Mouse (Mus musculus) heart, adult 2 months (tissue): ENCODE measurements at regions not wholly inside any gene's neighbourhood (a gene's known extent, or its start where the extent isn't known, plus 50 kb on each side); places are given as distances from the start of the nearest gene placed in this dataset.

Experiments
- DNase-seq, 2 experiments: peaks; one replicate each; pipeline ENCODE4 v3.0.0; 2021
- H3K27ac ChIP-seq: fragments of 200-600 bp; 2 replicates; pipeline ENCODE4 v1.8.1; 2022
- H3K27me3 ChIP-seq: fragments of 200-500 bp; 2 replicates; pipeline ENCODE4 v1.6.1; 2012; ENCODE audit warnings: mild to moderate bottlenecking, low read length, inconsistent platforms, mixed read lengths; ENCODE audit not compliant: control insufficient read depth, insufficient read depth
- H3K36me3 ChIP-seq: fragments of 200-500 bp; 2 replicates; pipeline ENCODE4 v1.6.1; 2012; ENCODE audit warnings: low read length, inconsistent platforms; ENCODE audit not compliant: control insufficient read depth, insufficient read depth
- H3K4me1 ChIP-seq: fragments of 200-500 bp; 2 replicates; pipeline ENCODE4 v1.6.1; 2011; ENCODE audit warnings: low read length; ENCODE audit not compliant: control insufficient read depth, insufficient read depth
- H3K4me3 ChIP-seq: fragments of 200-600 bp; 2 replicates; pipeline ENCODE4 v1.8.1; 2022
- H3K79me2 ChIP-seq: fragments of 200-500 bp; replicated peaks from 2 replicates; pipeline ENCODE4 v1.6.1; 2012; ENCODE audit warnings: mild to moderate bottlenecking, inconsistent platforms, low read length, moderate library complexity, mixed read lengths; ENCODE audit not compliant: control insufficient read depth, insufficient read depth
- H3K9ac ChIP-seq: fragments of 200-500 bp; 2 replicates; pipeline ENCODE4 v1.6.1; 2012; ENCODE audit warnings: low read depth, mild to moderate bottlenecking, control low read depth, inconsistent platforms, low read length, mixed read lengths
- CTCF ChIP-seq: fragments of 200-600 bp; IDR thresholded peaks from 2 replicates; pipeline ENCODE4 v1.8.1; 2022; ENCODE audit warnings: antibody characterized with exemption, mild to moderate bottlenecking, moderate library complexity
- EP300 ChIP-seq: fragments of 200-500 bp; IDR thresholded peaks from 2 replicates; pipeline ENCODE4 v1.6.1; 2011; ENCODE audit warnings: low read depth, low read length, control low read depth; ENCODE audit not compliant: insufficient read depth
- POLR2A ChIP-seq: fragments of 200-500 bp; IDR thresholded peaks from 2 replicates; pipeline ENCODE4 v1.6.1; 2011; ENCODE audit warnings: mild to moderate bottlenecking, low read depth, low read length, control low read depth; ENCODE audit not compliant: insufficient read depth
- WGBS: fragments of 180-500 bp; shearing (Covaris S2); methylation state at CpG from one replicate; pipeline ENCODE4 v1.1.7; 2018; 5-methylcytosine and 5-hydroxymethylcytosine counted together
- intact Hi-C: fragments of 180-260 bp; cut with DNase I; formaldehyde crosslinking; loops from one replicate; pipeline ENCODE4 v1.15.1; 2025

DNA sequence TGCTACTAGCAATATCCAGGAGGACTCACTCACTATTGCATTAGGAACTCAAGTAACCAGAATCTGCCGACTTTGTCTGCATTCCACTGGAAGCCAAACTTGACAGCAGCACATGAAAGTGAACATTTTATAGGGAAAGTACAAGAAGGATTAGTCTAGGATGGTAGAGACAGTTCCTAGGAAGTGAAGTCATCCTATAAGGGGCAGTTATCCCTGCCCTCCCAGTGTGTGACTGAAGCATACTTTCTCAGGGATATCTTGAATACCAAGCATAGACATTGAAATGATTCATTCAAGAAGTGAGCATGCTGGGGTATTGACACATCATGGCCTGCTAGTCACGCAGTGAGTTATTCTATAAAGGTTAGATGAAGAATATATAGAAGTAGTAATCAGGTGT, 632.2 kb upstream of the Zeb2 start:
- DNase-seq, result no peak
- H3K4me3 ChIP-seq, result no peak overlapping the region
- intact Hi-C loops, result no loop called here
- H3K27ac ChIP-seq, result no peak overlapping the region
- no peaks in the 10 kb centered on the region for H3K79me2 ChIP-seq
- no peak overlapping the region for H3K9ac ChIP-seq
- peaks cover 2% of the 10 kb centered on the region for H3K4me1 ChIP-seq
- no peak for TF ChIP-seq EP300
- no peak for TF ChIP-seq POLR2A
- no peak for TF ChIP-seq CTCF
- 82% methylated on average over 2 of the region's 2 CpGs for WGBS
- H3K36me3 ChIP-seq, result no peaks in the 10 kb centered on the region
- H3K27me3 ChIP-seq, result no peaks in the 10 kb centered on the region

DNA sequence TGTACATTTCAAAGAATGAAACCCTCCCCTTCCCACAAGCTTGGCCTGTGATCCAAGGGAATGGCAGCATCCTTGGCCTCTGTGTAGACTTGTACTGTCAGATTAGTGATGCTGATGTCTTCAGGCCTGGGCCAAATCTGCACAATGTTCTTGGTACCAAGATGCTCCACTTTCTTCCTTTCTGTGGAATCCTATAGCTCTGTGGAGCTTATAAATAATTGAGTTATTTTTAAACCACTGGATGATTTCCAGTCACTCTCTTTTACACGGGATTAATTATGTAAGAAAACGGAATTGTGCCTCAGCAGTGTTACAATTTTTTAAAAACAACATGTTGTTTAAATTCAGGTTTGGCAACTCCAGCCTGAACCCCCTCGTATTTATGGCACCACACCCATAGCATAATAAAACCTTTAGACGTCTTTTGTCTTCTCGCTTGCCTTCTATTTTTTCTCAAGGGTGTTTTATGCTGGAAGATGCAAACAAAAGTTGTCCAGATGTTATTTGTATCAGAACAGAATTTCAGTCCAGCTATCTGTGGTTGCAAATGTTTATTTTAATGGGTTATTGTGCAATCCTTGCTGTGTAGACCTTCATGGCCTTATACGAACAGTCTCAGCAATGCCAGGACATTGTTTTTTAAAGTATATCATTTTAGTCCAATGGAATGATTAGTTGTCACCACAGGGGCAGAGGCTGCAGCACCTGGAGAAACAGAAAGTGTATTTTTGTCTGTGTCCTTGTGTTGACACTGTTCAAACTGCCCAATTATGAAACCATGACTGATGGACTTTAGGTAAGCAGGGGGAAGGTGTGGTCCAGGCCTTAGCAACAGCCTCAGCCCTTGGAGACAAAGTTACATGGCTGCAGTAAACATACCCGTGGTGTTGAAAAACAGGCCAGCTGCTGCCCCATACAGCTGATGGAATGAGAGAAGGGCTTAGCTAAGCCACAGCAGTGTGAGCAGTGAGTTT, 630.4 kb upstream of the Zeb2 start:
- Histone ChIP-seq H3K4me3 (no peak overlapping the region), H3K27me3 (no peaks in the 10 kb centered on the region), H3K27ac (peak overlapping the region; percentile 47), H3K79me2 (no peaks in the 10 kb centered on the region), H3K4me1 (peaks cover 2% of the 10 kb centered on the region), H3K36me3 (no peaks in the 10 kb centered on the region), H3K9ac (no peak overlapping the region)
- intact Hi-C loops, result no loop called here
- DNase-seq, result peak; percentile 31 to 38
- WGBS, result 63% methylated on average over 7 of the region's 7 CpGs
- TF ChIP-seq POLR2A (no peak), EP300 (no peak), CTCF (no peak)

DNA sequence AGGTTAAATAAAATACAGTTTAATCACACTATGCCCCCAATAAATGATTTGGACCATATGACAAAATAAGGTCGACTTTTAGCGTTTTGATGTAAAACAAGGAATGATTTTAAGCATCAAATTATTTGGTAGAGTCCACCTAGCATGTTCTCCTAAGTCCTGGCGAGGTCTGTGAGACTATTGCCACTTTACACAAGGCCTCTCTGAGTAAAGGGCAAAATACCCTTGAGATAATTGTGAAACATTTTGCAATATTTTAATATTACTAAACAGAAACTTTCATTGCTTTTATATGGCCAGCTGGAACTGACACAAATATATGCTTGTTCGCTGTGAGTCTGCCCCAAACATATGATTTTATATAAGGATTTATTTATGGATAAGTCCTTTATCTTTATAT, 629.4 kb upstream of the Zeb2 start:
- H3K4me3 ChIP-seq, result no peak overlapping the region
- no peaks in the 10 kb centered on the region for H3K36me3 ChIP-seq
- H3K27ac ChIP-seq, result no peak overlapping the region
- WGBS, result 83% methylated on average over 4 of the region's 4 CpGs
- DNase-seq, result no peak
- no peak overlapping the region for H3K9ac ChIP-seq
- no peaks in the 10 kb centered on the region for H3K27me3 ChIP-seq
- no peaks in the 10 kb centered on the region for H3K79me2 ChIP-seq
- intact Hi-C loops, result no loop called here
- no peak for TF ChIP-seq EP300
- TF ChIP-seq POLR2A, result no peak
- TF ChIP-seq CTCF, result no peak
- H3K4me1 ChIP-seq, result peaks cover 2% of the 10 kb centered on the region

DNA sequence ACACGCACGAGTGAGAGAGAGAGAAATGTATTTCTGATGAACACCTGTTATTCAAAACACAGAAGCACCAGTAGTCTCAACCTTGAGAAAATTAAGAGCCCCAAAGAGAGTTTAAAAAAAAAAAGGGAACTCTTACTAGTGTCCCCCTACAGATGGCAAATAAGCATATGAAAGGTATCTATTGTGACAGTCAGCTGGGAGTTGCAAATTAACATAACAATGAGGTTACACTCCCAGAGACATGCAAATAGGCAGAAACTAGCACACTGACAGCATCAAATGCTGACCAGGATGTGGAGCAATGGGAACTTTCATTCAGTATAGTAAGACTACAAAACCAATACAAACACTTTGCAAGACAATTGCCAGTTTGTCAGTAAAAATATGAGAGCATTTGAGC, 619.1 kb upstream of the Zeb2 start:
- no peak overlapping the region for H3K9ac ChIP-seq
- intact Hi-C loops, result no loop called here
- H3K4me3 ChIP-seq, result no peak overlapping the region
- no peak for DNase-seq
- H3K27ac ChIP-seq, result no peak overlapping the region
- H3K36me3 ChIP-seq, result no peaks in the 10 kb centered on the region
- H3K79me2 ChIP-seq, result no peaks in the 10 kb centered on the region
- no peaks in the 10 kb centered on the region for H3K4me1 ChIP-seq
- no peak for TF ChIP-seq CTCF
- no peak for TF ChIP-seq EP300
- no peak for TF ChIP-seq POLR2A
- WGBS, result 85% methylated on average over 2 of the region's 2 CpGs
- H3K27me3 ChIP-seq, result no peaks in the 10 kb centered on the region

DNA sequence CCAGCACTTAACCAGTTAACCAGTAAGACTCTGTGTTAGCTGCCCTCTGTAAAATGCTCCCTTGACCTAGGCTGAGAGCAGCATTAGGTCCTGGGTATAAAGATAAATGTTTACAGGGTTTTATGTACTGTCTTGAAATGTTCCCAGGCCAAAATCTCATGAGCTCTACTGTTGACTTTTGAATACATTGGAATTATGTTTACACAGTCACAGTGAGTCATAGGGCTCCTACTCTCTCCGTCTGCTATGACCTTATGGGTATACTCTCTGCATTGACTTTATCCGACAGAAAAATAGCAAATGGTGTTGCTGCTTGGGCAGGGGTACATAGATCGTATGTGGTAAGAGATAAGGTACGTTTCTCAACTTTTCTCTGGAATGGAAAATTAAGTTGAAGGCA, 596.8 kb upstream of the Zeb2 start:
- intact Hi-C loops, result no loop called here
- Histone ChIP-seq H3K79me2 (no peaks in the 10 kb centered on the region), H3K27me3 (no peaks in the 10 kb centered on the region), H3K36me3 (no peaks in the 10 kb centered on the region), H3K4me3 (no peak overlapping the region), H3K4me1 (no peaks in the 10 kb centered on the region), H3K27ac (no peak overlapping the region), H3K9ac (no peak overlapping the region)
- TF ChIP-seq POLR2A, result no peak
- TF ChIP-seq CTCF, result no peak
- no peak for TF ChIP-seq EP300
- WGBS, result 72% methylated on average over 4 of the region's 4 CpGs
- no peak for DNase-seq

DNA sequence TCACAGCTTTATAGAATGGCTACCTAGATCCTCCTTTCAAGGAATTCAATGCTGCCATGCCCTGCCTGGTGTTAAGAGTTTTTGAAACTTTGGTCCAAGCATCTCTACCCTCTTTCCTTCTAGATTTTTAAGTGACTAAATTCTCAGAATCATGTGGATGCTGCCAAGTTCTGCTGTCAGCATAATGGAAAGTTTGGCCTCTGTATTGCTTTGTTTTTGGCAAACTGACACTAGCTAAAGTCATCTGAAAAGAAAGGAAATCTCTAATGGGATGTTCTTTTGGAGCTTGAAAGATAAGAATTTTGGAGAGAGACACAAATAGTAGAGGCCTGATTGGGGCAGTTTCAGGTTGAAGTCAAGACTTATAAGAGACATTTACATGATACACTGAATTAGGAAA, 589.8 kb upstream of the Zeb2 start:
- peaks cover 2% of the 10 kb centered on the region for H3K4me1 ChIP-seq
- intact Hi-C loops, result no loop called here
- DNase-seq, result peak in 1 of 2 experiments; percentile 10
- H3K27ac ChIP-seq, result peak overlapping the region; percentile 11; the same call in 1 of the 2 replicates
- H3K36me3 ChIP-seq, result no peaks in the 10 kb centered on the region
- H3K9ac ChIP-seq, result no peak overlapping the region
- no peaks in the 10 kb centered on the region for H3K27me3 ChIP-seq
- no peaks in the 10 kb centered on the region for H3K79me2 ChIP-seq
- H3K4me3 ChIP-seq, result no peak overlapping the region
- no peak for TF ChIP-seq CTCF
- TF ChIP-seq POLR2A, result no peak
- no peak for TF ChIP-seq EP300
